Mouse (Mus musculus) brain, embryonic 14.5 days (tissue): ENCODE data around the gene Galnt2. TPM values are rescaled to one million over a fixed set of nuclear protein-coding genes. Genes with fewer than 3 reads are reported as not detected.
A peak's percentile ranks its signal among the peaks of the same experiment; 100 is the strongest.

Experiments used
- DNase-seq: peaks from one replicate; pipeline ENCODE4 v3.0.0-alpha.2; 2011; ENCODE audit warnings: low read depth
- CTCF ChIP-seq: fragments of 200-500 bp; IDR thresholded peaks from 2 replicates; pipeline ENCODE4 v1.5.1; 2012; ENCODE audit warnings: inconsistent platforms, mild to moderate bottlenecking, moderate library complexity, borderline replicate concordance; ENCODE audit not compliant: insufficient read depth, insufficient read length; ENCODE audit errors: extremely low read depth
- POLR2A ChIP-seq: fragments of 200-500 bp; IDR thresholded peaks from 2 replicates; pipeline ENCODE4 v1.6.1; 2012; ENCODE audit warnings: mild to moderate bottlenecking, inconsistent platforms, borderline replicate concordance; ENCODE audit not compliant: poor library complexity, insufficient read depth, insufficient read length, severe bottlenecking; ENCODE audit errors: extremely low read depth
- polyA plus RNA-seq: library from polyadenylated mRNA; depleted of rRNA; stranded (reverse); fragments of >200 nt; gene quantifications from 2 replicates; pipeline ENCODE4 v1.2.3, GENCODE M21; 2012

The Galnt2 gene
- polyA plus RNA-seq, 1 experiment = 50.3 TPM

DNA sequence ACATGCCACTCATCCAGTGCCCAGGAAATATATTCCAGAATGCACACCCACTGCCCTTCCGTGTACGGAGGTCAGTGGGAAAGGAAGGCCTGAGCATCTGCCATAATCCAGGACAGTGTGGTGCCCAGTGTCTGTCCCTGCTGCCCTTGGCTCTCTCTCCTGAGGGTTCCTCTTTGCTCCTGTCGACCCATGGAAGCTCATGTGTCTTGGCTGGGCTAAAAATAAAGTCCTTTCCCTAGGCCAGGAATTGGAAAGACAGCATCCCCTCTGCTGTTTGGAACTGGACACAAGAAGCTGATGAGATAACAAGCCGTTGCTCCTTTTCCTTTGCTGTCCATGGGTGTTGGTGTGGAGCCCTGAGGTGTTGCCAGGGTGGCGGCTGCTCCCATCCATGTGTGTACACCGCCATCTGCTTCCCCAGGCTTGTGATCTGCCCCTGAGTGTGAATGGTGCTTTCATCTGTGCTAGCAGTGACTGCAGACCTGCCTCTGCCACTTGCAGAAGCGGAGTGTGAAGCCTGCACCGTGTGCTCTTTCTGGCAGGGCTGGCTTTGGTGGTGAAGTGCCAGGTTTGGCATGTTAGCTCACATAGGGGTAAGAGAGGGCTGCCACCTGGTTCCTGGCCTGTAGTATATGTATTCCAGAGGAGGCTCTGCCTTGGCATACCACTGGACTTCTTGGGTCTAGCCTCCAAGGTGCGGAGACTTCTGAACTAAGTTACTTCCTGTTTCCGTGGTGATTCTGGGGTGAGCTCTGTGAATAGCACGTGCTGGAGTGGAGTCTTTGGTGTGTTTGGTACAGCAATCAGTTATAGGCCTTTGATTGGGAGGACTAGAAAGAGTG is 50.7 kb downstream of the Galnt2 start:
- DNase-seq = peak; percentile 83
- TF ChIP-seq CTCF (no peak), POLR2A (no peak)

- no peak for TF ChIP-seq POLR2A
- no peak for TF ChIP-seq CTCF
- DNase-seq = peak; percentile 69
Measured at GRCm38 (mm10) chr8:124282878-124283630, 51.9 kb downstream of the Galnt2 start.

DNA sequence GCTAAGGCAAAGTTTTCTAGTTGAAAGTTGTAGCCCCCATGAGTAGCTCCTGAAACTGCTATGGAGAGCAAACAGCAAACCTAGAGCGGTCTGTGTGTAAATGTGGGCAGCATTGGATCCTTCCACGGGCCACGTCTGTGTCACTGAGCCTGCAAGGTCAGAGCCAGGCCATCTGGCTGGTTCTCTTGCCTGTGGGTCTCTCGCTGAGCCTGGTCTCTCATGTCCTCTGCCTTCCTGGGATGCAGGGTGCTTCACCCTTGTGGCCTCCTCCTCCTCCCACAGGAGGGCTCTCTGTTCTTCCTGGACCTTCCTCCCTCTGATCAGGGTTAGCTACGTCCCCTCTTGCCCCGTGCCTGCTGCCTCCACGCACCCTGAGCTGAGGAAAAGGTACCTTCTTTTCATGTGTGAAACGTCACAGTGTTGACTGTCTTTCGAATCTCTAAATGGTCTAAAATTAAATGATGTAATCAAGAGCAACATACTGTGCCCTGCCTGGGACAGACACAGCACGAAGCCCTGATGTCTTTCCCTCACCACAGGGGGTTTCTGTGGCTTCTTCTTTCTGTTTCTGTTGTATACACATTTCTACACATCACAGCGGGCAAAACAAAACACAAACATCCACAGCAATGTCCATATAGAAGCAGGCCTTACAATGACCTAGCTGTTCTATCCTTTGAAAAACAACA is 52.6 kb downstream of the Galnt2 start:
- DNase-seq = no peak
- TF ChIP-seq CTCF = no peak
- no peak for TF ChIP-seq POLR2A

DNA sequence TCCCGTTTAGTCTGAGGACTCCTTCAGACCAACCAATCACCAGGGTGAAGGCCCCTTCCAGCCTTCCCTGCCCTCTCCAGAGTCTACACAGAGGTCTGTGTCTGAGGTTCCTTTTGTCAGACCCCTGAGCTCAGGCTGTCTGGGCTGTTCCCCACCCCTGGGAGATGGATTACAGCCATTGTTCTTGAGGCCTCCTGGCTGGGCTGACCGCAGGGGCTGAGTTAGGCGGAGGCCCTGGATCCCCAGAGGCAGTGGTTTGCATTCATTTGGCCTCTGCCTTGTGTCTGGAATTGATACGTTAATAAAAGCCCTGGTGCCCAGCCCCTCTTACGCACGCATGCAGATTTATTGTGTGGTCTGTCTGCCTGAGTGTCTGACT is 53.1 kb downstream of the Galnt2 start:
- peak; percentile 94 for DNase-seq
- TF ChIP-seq POLR2A = no peak
- no peak for TF ChIP-seq CTCF

GRCm38 (mm10) chr8:124284984-124285576 is 53.9 kb downstream of the Galnt2 start:
- TF ChIP-seq POLR2A (no peak), CTCF (no peak)
- peak; percentile 87 for DNase-seq

DNA sequence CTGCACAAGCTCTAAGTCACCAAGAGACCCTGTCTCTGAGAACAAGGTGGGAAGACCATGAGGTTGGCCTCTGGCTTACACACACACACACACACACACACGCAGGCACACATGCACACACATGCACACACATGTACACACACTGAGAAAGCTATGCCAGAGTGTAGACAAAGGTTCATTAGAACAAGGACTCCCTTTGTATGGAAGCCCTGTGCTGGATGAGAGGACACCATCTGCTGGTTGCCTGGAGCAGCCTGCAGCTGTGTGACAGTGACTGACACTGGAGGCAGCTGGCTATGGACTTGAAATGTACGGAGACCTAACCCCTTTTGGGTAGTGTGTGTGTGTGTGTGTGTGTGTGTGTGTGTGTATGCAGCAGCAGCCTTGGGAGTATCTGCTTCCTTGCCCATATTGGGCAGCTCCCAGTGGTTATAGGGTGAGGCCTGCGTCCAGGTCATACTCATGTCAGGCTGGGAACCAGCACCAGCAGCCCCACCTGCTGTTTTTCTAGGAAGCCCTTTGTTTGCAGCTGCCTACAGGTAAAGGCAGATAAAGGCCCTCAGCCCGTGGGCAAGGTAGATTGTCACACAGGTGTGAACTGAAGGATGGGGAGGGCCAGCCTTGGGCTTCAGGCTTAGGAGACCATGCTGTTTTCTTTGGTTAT is 55.4 kb downstream of the Galnt2 start:
- no peak for TF ChIP-seq POLR2A
- peak; percentile 27; the same call in 1 of the 2 replicates for TF ChIP-seq CTCF
- DNase-seq = peak; percentile 87

- TF ChIP-seq CTCF (no peak), POLR2A (no peak)
- DNase-seq = no peak
Measured at GRCm38 (mm10) chr8:124288215-124288864, 57.1 kb downstream of the Galnt2 start.

- DNase-seq = no peak
- TF ChIP-seq POLR2A = no peak
- TF ChIP-seq CTCF = no peak
Measured at GRCm38 (mm10) chr8:124289481-124290050, 58.4 kb downstream of the Galnt2 start.

DNA sequence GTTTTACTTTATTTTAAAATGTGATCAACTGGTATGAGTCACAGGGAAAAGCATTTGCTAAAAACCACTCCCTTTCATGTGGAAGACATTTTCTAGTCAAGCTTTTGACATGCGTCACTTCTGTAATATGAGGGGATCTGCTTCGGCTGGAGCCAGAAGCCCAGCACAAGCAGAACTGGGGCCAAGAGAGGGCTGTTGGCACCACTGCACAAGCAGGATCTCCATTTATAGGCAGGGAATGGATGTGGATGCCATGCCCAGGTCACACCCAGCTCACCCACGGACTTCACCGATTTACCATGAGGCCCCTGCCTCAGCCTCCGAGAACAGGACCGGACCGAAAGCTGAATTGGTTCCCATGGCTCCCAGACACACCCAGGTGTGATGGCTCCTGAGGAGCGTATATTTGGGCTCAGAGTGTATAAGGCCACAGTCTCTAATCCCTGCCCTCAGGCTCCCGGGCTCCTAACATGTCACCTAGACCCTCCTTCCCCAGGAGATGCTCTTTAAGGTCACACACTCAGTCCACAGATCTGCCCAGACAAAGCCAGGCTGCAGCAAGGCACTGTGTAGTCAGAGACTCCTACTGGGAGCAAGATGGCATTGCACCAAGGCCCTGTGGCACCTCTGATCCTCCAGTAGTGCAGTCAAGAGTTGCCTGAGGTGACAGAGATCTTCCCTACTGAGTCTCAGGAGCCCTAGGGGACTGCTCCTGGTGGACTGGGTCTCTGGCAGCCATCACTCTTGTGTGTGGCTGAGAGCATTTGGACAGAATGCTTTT is 59.9 kb downstream of the Galnt2 start:
- TF ChIP-seq POLR2A (no peak), CTCF (peak; percentile 26; the same call in 1 of the 2 replicates)
- no peak for DNase-seq
